Comparison of ENCODE assay signal across 9 mouse cellular contexts in genomic region chr5:138228026-138228425, GRCm38 (mm10). TPM values are rescaled to one million over a fixed set of nuclear protein-coding genes. Genes with fewer than 3 reads are reported as not detected.
DNase-seq lines count a peak whose midpoint lies in the region; ATAC-seq and TF ChIP-seq lines count a peak whose summit lies in the region.
"Had no signal": no experiment of that assay in that cellular context is flagged by ENCODE, and none has a peak within 500 bp of the region (broad histone marks: within the 10 kb centered on the region; RNA-seq: fewer than 3 reads in every experiment).

No protein-coding gene starts in this region.

- peak; percentile 71 for TF ChIP-seq CTCF in kidney, postnatal 0 days (IDR thresholded peaks at IDR 0.05; ENCODE audit: low read depth)
- TF ChIP-seq CTCF in Patski (IDR thresholded peaks at IDR 0.05): peak; percentile 91
- TF ChIP-seq CTCF in liver, postnatal 0 days (IDR thresholded peaks at IDR 0.05; ENCODE audit: low read depth): peak; percentile 61
- peak; percentile 62 for TF ChIP-seq CTCF in stomach, postnatal 0 days (IDR thresholded peaks at IDR 0.05; ENCODE audit: low read depth)

- peak; percentile 35 to 66 for DNase-seq in adrenal gland, adult (ENCODE audit: inconsistent age in 2 of 2, low spot score in 1 of 2)
- DNase-seq in adrenal gland, postnatal 4 days (ENCODE audit: low spot score in 2 of 2): no peak
- peak; percentile 17 for DNase-seq in kidney, postnatal 0 days (ENCODE audit: low spot score)
- no peak for DNase-seq in Patski (ENCODE audit: low read depth, low spot score)
- peak; percentile 39 for DNase-seq in liver, postnatal 0 days
- DNase-seq in stomach, postnatal 0 days (ENCODE audit: low spot score): peak; percentile 25

- no peak overlapping the region for H3K4me3 ChIP-seq in kidney, postnatal 0 days (replicated peaks; ENCODE audit: low read depth, low read length)
- no peak overlapping the region for H3K4me3 ChIP-seq in kidney, embryonic 15.5 days (replicated peaks)
- no peak overlapping the region for H3K4me3 ChIP-seq in liver, postnatal 0 days (ENCODE audit: low read depth, low read length)
- no peak overlapping the region for H3K4me3 ChIP-seq in stomach, postnatal 0 days (ENCODE audit: low read depth, low read length)
- H3K4me3 ChIP-seq: stomach, embryonic 15.5 days had no signal

- H3K4me2 ChIP-seq in kidney, postnatal 0 days (ENCODE audit: low read length): no peak overlapping the region
- no peak overlapping the region for H3K4me2 ChIP-seq in kidney, embryonic 15.5 days
- H3K4me2 ChIP-seq in liver, postnatal 0 days (ENCODE audit: low read depth, low read length): no peak overlapping the region
- H3K4me2 ChIP-seq in stomach, postnatal 0 days (replicated peaks; ENCODE audit: low read depth): no peak overlapping the region
- H3K4me2 ChIP-seq: stomach, embryonic 15.5 days had no signal

- in situ Hi-C loops in Patski (cut with MboI; ENCODE audit: low pct_unique_long_range_greater_than_20kb): loop anchor here (10.0 kb wide), 1 partner anchor 297 kb away; no protein-coding TSS in a partner anchor

- POLR2A ChIA-PET in Patski (lab: Charles Lee): no interaction called here

- H3K9me3 ChIP-seq in kidney, postnatal 0 days (replicated peaks; ENCODE audit: low read length): no peaks in the 10 kb centered on the region
- no peaks in the 10 kb centered on the region for H3K9me3 ChIP-seq in kidney, embryonic 15.5 days (replicated peaks)
- H3K9me3 ChIP-seq in liver, postnatal 0 days (ENCODE audit: low read length): no peaks in the 10 kb centered on the region
- no peaks in the 10 kb centered on the region for H3K9me3 ChIP-seq in stomach, postnatal 0 days (ENCODE audit: control insufficient read depth, low read length)
- H3K9me3 ChIP-seq: stomach, embryonic 15.5 days had no signal

- H3K9ac ChIP-seq in kidney, postnatal 0 days (ENCODE audit: low read depth, low read length): no peak overlapping the region
- no peak overlapping the region for H3K9ac ChIP-seq in kidney, embryonic 15.5 days
- H3K9ac ChIP-seq in liver, postnatal 0 days (replicated peaks): no peak overlapping the region
- H3K9ac ChIP-seq in stomach, postnatal 0 days (ENCODE audit: low read length): no peak overlapping the region
- H3K9ac ChIP-seq: stomach, embryonic 15.5 days had no signal

- no peak overlapping the region for H3K27ac ChIP-seq in kidney, postnatal 0 days
- no peak overlapping the region for H3K27ac ChIP-seq in kidney, embryonic 15.5 days
- no peak overlapping the region for H3K27ac ChIP-seq in liver, postnatal 0 days (ENCODE audit: low read depth)
- no peak overlapping the region for H3K27ac ChIP-seq in stomach, postnatal 0 days (replicated peaks)
- H3K27ac ChIP-seq: stomach, embryonic 15.5 days had no signal

- no peak for TF ChIP-seq EP300 in liver, postnatal 0 days (IDR thresholded peaks at IDR 0.05; ENCODE audit: low read depth)
- no peak for TF ChIP-seq EP300 in stomach, postnatal 0 days (optimal IDR thresholded peaks at IDR 0.05)

- no peaks in the 10 kb centered on the region for H3K27me3 ChIP-seq in kidney, postnatal 0 days (ENCODE audit: insufficient read depth, low read length)
- H3K27me3 ChIP-seq in kidney, embryonic 15.5 days: no peaks in the 10 kb centered on the region
- H3K27me3 ChIP-seq in Patski: no peaks in the 10 kb centered on the region
- no peaks in the 10 kb centered on the region for H3K27me3 ChIP-seq in liver, postnatal 0 days (ENCODE audit: insufficient read depth, low read length)
- no peaks in the 10 kb centered on the region for H3K27me3 ChIP-seq in stomach, postnatal 0 days (ENCODE audit: control insufficient read depth, insufficient read depth, low read length)
- H3K27me3 ChIP-seq: stomach, embryonic 15.5 days had no signal

- no peak for ATAC-seq in kidney, postnatal 0 days (replicated peaks; ENCODE audit: low FRiP score, low read depth)
- no peak for ATAC-seq in kidney, embryonic 15.5 days (replicated peaks; ENCODE audit: low FRiP score)
- no peak for ATAC-seq in Patski
- ATAC-seq in liver, postnatal 0 days: no peak
- no peak for ATAC-seq in stomach, postnatal 0 days (ENCODE audit: low FRiP score, low TSS enrichment)
- no peak for ATAC-seq in activated CD4-positive, CD25-positive, alpha-beta regulatory T cell, adult 4 months

- 55% methylated on average over 3 of the region's 3 CpGs for WGBS in kidney, postnatal 0 days
- WGBS in kidney, embryonic 15.5 days: 55% methylated on average over 3 of the region's 3 CpGs
- 36% methylated on average over 3 of the region's 3 CpGs for WGBS in liver, postnatal 0 days (ENCODE audit: insufficient replicate concordance)
- WGBS in stomach, postnatal 0 days: 61% methylated on average over 3 of the region's 3 CpGs

- no peaks in the 10 kb centered on the region for H3K4me1 ChIP-seq in kidney, postnatal 0 days (replicated peaks; ENCODE audit: insufficient read depth, low read length)
- peaks cover 8% of the 10 kb centered on the region; the same call in 1 of the 2 replicates for H3K4me1 ChIP-seq in kidney, embryonic 15.5 days
- peaks cover 4% of the 10 kb centered on the region for H3K4me1 ChIP-seq in liver, postnatal 0 days (ENCODE audit: insufficient read depth)
- no peaks in the 10 kb centered on the region for H3K4me1 ChIP-seq in stomach, postnatal 0 days (replicated peaks; ENCODE audit: control insufficient read depth, insufficient read depth)
- H3K4me1 ChIP-seq: stomach, embryonic 15.5 days had no signal

- H3K36me3 ChIP-seq in kidney, postnatal 0 days (ENCODE audit: insufficient read depth, low read length): no peaks in the 10 kb centered on the region
- no peaks in the 10 kb centered on the region for H3K36me3 ChIP-seq in kidney, embryonic 15.5 days
- no peaks in the 10 kb centered on the region for H3K36me3 ChIP-seq in liver, postnatal 0 days (replicated peaks; ENCODE audit: insufficient read depth, low read length)
- H3K36me3 ChIP-seq in stomach, postnatal 0 days (ENCODE audit: control insufficient read depth, insufficient read depth, low read length): no peaks in the 10 kb centered on the region
- H3K36me3 ChIP-seq: stomach, embryonic 15.5 days had no signal

- CTCF ChIA-PET in Patski (lab: Charles Lee): interaction anchor here (0.8 to 1.2 kb wide), 4 partner anchors 9 to 19 kb away, joined by 3 to 5 read pairs (median 4); no protein-coding TSS in a partner anchor

RNA-seq across cellular contexts. Expression of gene Nxpe5, which starts 2.3 kb away (rescaled TPM):
- under 1 TPM; 0.70 to 0.85 TPM for total RNA-seq in adrenal gland, postnatal 4 days (2021)
- 0.22 and 0.36 TPM in 2 replicates for polyA plus RNA-seq in kidney, postnatal 0 days (2015; fragmentation: Nextera tagmentation; extraction: Ambion mirVana)
- not detected in 2 replicates for polyA plus RNA-seq in kidney, embryonic 15.5 days (2015; fragmentation: Nextera tagmentation; extraction: Ambion mirVana)
- polyA plus RNA-seq in Patski (2021): 2.2 TPM
- polyA plus RNA-seq in liver, postnatal 0 days (2015; fragmentation: Nextera tagmentation; extraction: Ambion mirVana): 0.53 and 0.58 TPM in 2 replicates
- polyA plus RNA-seq in stomach, postnatal 0 days (2015; fragmentation: Nextera tagmentation; extraction: Ambion mirVana): 0.10 and 0.11 TPM in 2 replicates
- under 1 TPM; 0.16 to 0.18 TPM for polyA plus RNA-seq in activated CD4-positive, CD25-positive, alpha-beta regulatory T cell, adult 4 months (2017; shearing (Covaris generic))
- polyA plus RNA-seq: stomach, embryonic 15.5 days had no signal

RNA-seq across cellular contexts. Expression of gene Lamtor4, which starts 27.3 kb away (rescaled TPM):
- total RNA-seq in adrenal gland, postnatal 4 days (2021): 10 to 100 TPM; 65.5 to 69.9 TPM
- 77.6 and 87.0 TPM in 2 replicates for polyA plus RNA-seq in kidney, postnatal 0 days (2015; fragmentation: Nextera tagmentation; extraction: Ambion mirVana)
- polyA plus RNA-seq in kidney, embryonic 15.5 days (2015; fragmentation: Nextera tagmentation; extraction: Ambion mirVana): 57.8 and 61.1 TPM in 2 replicates
- polyA plus RNA-seq in Patski (2021): 125 TPM
- polyA plus RNA-seq in liver, postnatal 0 days (2015; fragmentation: Nextera tagmentation; extraction: Ambion mirVana): 47.5 and 47.8 TPM in 2 replicates
- 88.3 and 91.0 TPM in 2 replicates for polyA plus RNA-seq in stomach, postnatal 0 days (2015; fragmentation: Nextera tagmentation; extraction: Ambion mirVana)
- 100 to 1,000 TPM; 112 to 123 TPM for polyA plus RNA-seq in activated CD4-positive, CD25-positive, alpha-beta regulatory T cell, adult 4 months (2017; shearing (Covaris generic))

RNA-seq across cellular contexts. Expression of gene Mblac1, which starts 33.9 kb away (rescaled TPM):
- 10 to 100 TPM in 1 of 2 experiments, 1 to 10 TPM in 1; 9.9 to 10.2 TPM for total RNA-seq in adrenal gland, postnatal 4 days (2021)
- polyA plus RNA-seq in kidney, postnatal 0 days (2015; fragmentation: Nextera tagmentation; extraction: Ambion mirVana): 11.4 and 12.8 TPM in 2 replicates
- polyA plus RNA-seq in kidney, embryonic 15.5 days (2015; fragmentation: Nextera tagmentation; extraction: Ambion mirVana): 8.4 and 10.5 TPM in 2 replicates
- polyA plus RNA-seq in Patski (2021): 11.4 TPM
- polyA plus RNA-seq in liver, postnatal 0 days (2015; fragmentation: Nextera tagmentation; extraction: Ambion mirVana): 2.9 and 3.2 TPM in 2 replicates
- polyA plus RNA-seq in stomach, postnatal 0 days (2015; fragmentation: Nextera tagmentation; extraction: Ambion mirVana): 6.7 and 7.0 TPM in 2 replicates
- polyA plus RNA-seq in activated CD4-positive, CD25-positive, alpha-beta regulatory T cell, adult 4 months (2017; shearing (Covaris generic)): under 1 TPM; 0.42 to 0.51 TPM

RNA-seq across cellular contexts. Expression of gene BC037034, which starts 35.8 kb away (rescaled TPM):
- total RNA-seq in adrenal gland, postnatal 4 days (2021): 10 to 100 TPM; 27.3 to 28.1 TPM
- 3.2 and 4.3 TPM in 2 replicates for polyA plus RNA-seq in kidney, postnatal 0 days (2015; fragmentation: Nextera tagmentation; extraction: Ambion mirVana)
- polyA plus RNA-seq in kidney, embryonic 15.5 days (2015; fragmentation: Nextera tagmentation; extraction: Ambion mirVana): 5.9 and 6.5 TPM in 2 replicates
- 36.9 TPM for polyA plus RNA-seq in Patski (2021)
- 2.3 and 2.4 TPM in 2 replicates for polyA plus RNA-seq in liver, postnatal 0 days (2015; fragmentation: Nextera tagmentation; extraction: Ambion mirVana)
- polyA plus RNA-seq in stomach, postnatal 0 days (2015; fragmentation: Nextera tagmentation; extraction: Ambion mirVana): 2.4 and 3.3 TPM in 2 replicates
- 1 to 10 TPM; 3.9 to 4.7 TPM for polyA plus RNA-seq in activated CD4-positive, CD25-positive, alpha-beta regulatory T cell, adult 4 months (2017; shearing (Covaris generic))

RNA-seq across cellular contexts. Expression of gene Cnpy4, which starts 40.7 kb away (rescaled TPM):
- 10 to 100 TPM; 29.9 to 31.1 TPM for total RNA-seq in adrenal gland, postnatal 4 days (2021)
- 42.2 and 43.9 TPM in 2 replicates for polyA plus RNA-seq in kidney, postnatal 0 days (2015; fragmentation: Nextera tagmentation; extraction: Ambion mirVana)
- 61.9 and 62.9 TPM in 2 replicates for polyA plus RNA-seq in kidney, embryonic 15.5 days (2015; fragmentation: Nextera tagmentation; extraction: Ambion mirVana)
- polyA plus RNA-seq in Patski (2021): 68.3 TPM
- 6.7 and 7.5 TPM in 2 replicates for polyA plus RNA-seq in liver, postnatal 0 days (2015; fragmentation: Nextera tagmentation; extraction: Ambion mirVana)
- polyA plus RNA-seq in stomach, postnatal 0 days (2015; fragmentation: Nextera tagmentation; extraction: Ambion mirVana): 18.6 and 20.0 TPM in 2 replicates
- polyA plus RNA-seq in activated CD4-positive, CD25-positive, alpha-beta regulatory T cell, adult 4 months (2017; shearing (Covaris generic)): 10 to 100 TPM; 38.4 to 55.4 TPM

Comparison
In these comparisons a context has a peak if more than half of its experiments do, and no peak if none do; other contexts are left out.
1. DNase-seq: peak in adrenal gland, adult (2 of 2), kidney, postnatal 0 days (single experiment), liver, postnatal 0 days (single experiment) and stomach, postnatal 0 days (single experiment); none in adrenal gland, postnatal 4 days (0 of 2) and Patski (single experiment).
2. Peak in every context shown above with its lines, with median percentiles within 50 percentile points of each other: CTCF ChIP-seq.